Mouse (Mus musculus): Measurements from ENCODE around the gene Rap1gap.

Gene Rap1gap

DNA sequence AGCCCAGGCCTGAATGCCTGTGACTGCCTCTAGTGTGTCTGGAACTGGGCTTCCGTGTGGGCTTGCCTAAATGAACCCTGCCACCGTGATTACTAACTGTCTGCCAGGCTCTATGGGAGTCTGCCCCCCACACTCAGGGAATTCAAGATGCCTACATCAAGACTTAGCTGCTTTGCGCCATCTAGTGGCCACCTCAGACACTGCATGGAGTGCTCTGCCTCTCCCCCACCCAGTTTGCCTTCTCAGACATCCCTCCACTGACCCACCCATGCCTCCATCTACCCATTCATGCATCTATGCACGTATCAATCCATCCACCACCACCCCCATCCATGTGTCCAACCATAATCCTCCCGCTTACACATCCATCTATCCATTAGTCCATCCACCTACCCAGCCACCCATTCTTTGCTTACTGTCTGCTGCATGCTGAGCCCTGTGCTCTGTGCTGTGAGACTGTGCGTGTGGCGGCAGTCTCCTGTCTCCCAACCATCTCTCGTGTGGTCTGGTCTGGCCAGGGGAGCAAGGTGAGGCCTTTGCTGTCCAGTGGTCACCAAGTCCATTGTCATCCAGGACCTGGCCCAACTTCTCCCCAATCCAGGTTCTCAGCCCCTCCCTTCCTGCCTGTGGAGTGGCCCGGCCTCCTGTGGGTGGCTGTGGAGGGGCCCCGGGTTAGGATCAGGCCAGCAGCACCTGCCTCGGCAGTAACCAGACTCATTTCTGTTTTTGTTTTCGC, 58.3 kb downstream of the Rap1gap start:
- WGBS = 14% methylated on average over 12 of the region's 12 CpGs

DNA sequence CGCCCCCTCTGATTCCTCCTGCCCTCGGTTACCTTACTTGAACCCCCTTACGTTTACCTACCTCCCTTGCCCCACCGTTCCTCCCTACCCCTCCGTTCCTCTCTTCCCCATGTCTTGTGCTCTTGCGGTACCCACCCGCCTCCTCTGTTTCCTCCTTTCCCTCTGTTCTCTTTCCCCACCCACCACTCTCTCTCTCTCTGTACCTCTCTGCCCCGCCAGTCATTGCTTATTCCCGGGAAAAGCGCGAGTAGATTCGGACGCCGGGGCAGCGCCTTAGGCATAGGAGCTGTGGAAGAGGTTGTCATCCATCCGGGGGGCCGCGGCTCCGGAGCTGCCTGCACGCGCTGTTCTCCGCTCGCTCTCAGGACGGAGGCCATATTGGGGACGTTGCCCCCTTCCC, 59.0 kb downstream of the Rap1gap start:
- 47% methylated on average over 25 of the region's 25 CpGs for whole genome bisulfite sequencing

DNA sequence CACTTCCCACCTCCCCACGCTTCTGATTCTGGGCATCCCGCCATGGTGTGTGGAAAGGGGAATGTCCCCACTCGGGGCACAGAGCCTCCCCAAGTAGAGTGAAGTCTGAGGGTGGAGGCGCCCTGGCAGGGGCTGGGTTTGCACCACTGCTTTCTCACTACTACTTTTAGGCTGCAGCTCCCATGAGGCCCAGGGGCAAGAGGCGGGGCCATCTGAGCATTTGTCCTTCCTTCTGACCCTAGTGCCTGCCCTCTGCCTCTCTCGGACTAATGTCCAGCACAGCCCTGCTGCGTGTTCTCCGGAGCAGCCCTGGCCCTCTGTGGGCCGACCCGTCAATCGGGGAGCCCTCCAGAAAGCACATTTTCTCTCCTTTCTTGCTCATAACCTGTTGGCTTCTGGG, 59.7 kb downstream of the Rap1gap start:
- 55% methylated on average over 11 of the region's 11 CpGs for WGBS

DNA sequence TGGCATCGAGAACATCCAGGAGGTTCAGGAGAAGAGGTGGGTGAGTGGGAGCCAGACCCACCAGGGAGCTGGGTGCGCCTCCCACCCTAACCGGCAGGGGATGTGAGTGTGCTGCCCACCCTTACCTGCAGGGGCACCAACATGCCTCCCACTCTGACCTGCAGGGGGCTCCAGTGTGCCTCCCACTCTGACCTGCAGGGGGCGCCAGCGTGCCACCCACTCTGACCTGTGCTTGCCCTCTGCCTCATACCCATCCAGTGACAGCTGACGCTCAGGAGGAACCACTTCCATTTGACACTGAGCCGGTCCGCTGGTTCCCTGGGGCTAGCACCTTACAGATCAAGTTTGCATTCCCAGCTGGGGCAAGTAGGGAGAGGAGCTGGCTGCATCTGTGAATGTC, 60.2 kb downstream of the Rap1gap start:
- 50% methylated on average over 8 of the region's 8 CpGs for WGBS

DNA sequence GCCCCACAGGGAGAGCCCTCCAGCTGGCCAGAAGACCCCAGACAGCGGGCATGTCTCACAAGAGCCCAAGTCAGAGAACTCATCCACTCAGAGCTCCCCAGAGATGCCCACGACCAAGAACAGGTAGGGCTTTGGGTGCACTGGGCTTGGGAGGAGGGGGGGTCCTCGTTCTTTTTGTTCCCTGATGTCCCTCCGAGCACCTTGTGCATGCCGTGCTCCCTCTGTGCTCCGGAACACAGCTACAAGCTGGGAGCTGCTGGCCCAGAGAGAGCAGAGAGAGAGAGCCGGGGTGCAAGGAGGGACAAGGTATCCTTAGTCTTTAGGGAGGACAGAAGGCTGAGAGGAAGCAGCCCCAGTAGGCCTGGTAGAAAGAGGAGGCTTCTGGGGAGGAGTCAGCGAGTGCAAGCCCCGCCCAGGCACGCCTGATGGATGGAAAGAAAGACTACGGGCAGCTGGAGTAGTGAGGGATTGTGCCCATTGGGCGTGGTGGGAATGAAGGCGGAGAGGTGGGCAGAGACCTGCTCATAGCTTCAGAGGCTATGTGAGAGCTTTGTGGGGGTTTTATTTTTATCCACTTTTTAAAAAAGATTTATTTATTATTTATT, 61.1 kb downstream of the Rap1gap start:
- WGBS = 77% methylated on average over 13 of the region's 13 CpGs

DNA sequence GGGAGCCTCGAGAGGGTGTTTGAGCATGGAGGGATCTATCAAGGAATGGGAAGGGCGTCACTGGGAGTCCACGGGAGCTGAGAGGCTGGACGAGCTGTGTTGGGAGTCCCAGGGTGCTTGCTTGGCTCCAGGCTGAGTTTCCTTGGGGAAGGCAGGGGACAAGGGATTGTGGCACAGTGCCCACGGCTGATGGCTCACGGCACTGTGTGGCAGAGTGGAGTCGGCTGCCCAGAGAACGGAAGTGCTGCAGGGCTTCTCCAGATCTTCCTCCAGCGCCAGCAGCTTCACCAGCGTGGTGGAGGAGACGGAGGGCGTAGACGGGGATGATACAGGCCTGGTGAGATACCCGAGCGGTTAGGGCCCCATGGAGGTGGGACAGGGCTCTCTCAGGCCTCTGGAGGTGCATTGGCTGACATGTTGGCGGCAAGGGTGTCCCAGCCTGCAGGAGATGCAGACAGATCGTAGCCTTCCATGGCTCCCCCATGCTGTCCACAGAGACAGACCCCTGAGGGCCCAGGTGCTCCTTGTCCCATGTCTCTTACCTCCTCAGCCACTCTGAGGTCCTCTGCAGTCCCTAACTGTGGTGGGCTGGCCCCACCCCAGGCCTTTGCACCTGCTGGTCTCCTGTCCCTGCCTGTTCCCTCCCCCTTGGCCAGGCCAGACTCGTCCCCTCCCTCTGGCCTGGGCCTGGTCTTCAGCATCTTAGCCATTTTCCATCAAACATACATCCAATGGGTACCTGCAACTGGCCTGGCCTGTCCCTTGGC, 62.4 kb downstream of the Rap1gap start:
- 54% methylated on average over 18 of the region's 18 CpGs for WGBS

DNA sequence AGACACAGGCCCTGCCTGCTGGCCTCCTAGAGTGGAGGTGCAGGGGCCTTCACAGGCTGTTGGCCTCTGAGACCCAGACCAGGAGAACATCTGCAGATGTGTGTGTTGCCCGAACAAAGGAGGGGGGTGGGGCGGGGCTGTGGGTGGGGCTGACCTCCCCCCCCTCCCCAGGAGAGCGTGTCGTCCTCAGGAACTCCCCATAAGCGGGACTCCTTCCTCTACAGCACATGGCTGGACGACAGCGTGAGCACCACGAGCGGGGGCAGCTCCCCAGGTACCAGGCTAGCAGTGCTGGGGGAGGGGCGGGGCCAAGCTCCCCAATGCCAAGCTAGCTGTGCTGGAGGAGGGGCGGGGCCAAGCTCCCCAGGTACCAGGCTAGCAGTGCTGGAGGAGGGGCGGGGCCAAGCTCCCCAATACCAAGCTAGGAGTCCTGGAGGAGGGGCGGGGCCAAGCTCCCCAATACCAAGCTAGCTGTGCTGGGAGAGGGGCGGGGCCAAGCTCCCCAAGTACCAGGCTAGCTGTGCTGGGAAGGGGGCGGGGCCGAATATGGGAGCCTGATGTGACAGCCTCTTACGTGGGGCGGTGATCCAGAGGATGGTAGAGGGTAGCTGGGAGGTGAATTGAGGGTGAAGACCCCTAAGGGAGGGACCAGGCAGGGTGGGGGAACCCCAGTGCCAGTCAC, 63.1 kb downstream of the Rap1gap start:
- 40% methylated on average over 17 of the region's 18 CpGs for WGBS

DNA sequence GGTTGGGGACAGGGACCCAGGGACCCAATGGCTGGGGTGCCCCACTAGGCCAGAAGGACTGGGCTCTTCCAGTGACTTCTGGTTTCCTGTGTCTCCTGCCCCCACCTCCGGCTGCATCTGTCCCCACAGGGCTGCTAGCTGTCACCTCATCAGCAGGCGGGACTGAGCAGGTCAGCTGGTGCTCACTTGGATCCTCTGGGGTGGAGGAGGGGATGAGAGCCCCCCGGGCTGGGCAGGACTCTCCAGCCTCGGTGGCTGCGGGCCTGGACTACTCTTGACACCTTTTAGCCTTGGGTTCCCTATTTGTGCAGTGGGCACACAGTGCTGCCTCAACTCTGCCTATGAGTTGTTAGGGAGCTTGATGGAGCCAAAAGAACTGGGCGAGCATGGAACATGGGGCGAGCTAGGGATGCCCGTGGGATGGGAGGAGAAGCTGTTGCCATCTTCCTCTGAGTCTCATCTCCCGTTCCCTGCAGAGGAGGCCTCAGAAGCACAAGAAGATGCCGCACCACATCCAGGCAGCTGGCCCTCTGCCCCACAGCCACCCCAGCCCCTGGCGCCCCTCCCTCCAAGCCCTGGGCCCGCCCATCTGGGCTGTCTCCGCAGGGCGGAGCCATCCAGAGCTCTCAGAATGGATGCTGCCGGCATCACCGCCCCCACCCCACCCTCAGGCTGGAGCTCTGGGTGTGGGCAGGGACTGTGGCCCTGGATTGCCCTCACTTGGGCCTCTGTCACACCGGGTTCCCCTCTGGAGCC, 64.1 kb downstream of the Rap1gap start:
- 22% methylated on average over 17 of the region's 17 CpGs for WGBS

DNA sequence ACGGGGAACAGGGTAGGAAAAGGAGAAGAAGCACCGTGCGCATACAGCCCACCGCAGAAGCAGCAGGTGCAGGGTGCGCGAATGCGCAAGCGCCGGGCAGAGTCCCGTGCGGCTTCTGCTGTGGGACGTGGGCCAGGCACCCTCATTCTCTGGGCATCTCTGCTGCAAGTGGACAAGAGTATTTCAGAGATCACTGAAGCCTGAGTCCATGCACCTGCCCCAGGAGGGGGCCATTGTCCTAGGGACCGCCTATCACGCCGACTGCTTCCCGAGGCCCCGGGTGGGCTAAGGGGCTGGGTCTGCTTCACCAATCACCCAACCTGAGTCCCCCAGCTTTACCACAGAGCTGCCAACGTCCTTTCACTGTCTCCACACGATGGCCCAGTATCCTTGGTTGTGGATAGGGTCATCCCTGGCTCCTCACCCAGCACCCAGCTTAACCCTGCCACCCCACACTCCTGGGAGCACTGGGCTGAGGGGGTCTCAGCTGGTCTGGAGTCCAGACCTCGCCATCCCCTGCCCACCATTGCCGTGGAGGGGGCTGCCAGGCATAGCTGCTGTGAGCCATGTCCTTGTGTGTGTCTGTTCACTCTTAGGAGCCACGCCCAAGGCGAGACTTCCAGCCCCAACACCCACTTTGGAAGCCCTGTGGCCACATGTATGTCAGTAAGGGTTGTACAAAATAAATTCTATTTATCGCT, 64.8 kb downstream of the Rap1gap start:
- 41% methylated on average over 24 of the region's 24 CpGs for WGBS

DNA sequence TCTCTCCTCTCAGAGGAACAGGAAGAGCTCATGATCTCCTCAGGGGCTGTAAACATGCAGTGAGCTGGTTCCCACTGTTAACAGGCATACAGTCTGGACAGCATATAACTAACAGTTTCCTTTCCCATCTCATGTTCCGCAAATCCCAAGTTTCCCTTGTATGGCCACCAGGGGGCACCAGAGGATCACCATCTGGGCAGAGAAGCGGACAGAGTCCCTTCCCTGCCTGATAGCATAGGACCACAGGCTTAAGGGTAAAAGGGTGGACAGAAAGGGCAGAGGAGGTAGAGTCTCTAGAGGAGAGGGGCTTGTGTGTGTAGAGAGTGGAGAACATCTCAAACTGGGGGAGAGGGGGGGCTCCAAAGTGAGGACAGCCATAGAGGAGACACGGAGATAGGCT, 65.6 kb downstream of the Rap1gap start:
- WGBS = 20% methylated on average over 3 of the region's 3 CpGs

DNA sequence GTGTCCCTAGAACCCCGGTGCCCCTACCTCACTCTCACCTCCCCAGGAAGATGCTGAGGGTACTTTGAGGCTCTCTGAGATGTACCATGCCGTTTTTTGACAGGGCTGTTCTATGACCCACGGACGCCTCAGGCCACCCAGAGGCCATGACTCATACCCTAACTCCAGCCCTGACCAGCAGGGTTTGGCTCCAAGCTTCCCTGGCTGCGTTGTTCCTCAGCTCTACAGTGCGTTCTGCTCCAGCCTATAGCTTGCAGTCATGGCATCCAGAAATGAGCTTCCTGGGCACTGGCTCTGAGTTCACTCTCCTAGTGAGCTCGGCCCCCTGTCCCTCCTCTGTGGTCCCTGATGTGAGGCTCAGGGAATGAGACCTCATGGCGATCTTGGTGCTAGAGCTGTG, 66.2 kb downstream of the Rap1gap start:
- 89% methylated on average over 8 of the region's 8 CpGs for WGBS

DNA sequence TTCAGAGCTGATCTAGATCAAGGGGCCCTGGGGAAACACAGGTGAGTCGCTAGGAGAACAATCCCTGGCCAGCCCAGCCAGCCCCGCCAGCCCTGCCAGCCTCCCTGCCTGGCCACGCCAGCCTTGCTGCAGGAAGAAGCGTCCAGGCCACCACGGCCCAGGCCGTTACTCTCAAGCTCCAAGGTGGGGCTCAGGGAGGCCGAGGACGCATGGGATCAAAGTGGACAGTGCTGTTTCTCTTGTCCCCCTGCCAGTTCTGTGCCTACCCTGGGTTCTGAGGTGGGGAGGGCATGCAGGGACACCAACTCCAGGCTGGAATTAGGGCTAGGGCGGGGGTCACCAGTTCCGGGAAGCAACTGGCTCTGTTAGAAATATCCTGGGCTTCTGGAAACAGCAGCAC, 67.4 kb downstream of the Rap1gap start:
- WGBS = 64% methylated on average over 10 of the region's 10 CpGs

DNA sequence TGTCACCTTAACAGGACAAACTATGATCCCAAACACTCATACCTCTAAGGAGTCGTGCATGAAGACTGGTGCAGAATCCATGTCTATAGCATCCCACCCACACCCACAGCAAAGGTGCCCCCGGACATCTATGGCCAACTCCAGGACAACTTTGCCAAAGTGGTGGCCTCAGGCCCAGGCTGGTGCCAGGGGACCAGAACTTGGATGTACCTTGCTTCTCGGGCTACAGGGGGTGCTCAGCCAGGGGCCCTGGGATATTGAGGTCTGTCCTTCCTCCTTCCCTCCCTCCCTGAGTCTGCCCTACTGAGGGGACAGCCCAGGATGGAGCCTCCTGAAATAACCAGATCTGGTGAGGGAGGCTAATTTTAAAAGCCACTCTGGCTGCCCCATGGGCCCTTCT, 67.8 kb downstream of the Rap1gap start:
- WGBS = 71% methylated on average over 3 of the region's 3 CpGs

DNA sequence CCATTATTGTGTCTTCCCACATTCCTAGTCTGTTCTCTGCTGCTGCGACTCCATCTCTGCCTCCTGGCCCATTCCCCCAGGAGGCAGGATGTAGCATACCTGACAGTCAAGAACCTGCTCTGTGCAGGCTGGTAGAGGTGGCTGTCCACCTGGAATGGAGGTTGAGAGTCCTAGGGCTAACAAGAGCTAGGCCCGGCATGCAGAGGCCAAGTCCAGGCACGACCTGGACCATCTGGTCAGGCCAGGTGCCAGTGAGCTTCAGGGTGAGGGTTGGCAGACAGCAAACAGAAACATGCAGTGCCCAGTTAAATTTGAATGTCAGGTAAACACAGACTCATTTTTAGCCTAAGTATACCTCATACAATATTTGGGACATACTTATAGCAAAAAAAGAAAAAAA, 68.4 kb downstream of the Rap1gap start:
- WGBS = 78% methylated on average over 3 of the region's 3 CpGs

DNA sequence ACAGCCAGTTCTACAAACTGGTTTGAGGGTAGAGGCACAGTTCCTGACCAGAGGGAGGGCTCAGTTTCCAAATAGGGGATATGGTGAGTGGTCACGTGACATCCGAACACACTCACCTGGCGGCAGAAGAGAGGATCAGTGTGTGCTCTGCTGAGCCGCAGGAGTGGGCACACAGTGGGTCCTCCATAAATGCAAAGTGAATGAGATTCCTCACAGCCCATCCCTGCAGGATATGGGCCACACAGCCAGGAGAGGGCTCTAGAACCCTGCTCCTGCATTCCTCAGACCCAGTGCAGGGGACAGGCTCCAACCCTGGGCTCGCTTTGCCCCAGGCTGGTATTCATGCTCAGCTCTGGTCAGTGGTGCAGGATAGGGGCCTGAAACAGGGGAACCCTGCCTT, 68.9 kb downstream of the Rap1gap start:
- 83% methylated on average over 5 of the region's 5 CpGs for WGBS

DNA sequence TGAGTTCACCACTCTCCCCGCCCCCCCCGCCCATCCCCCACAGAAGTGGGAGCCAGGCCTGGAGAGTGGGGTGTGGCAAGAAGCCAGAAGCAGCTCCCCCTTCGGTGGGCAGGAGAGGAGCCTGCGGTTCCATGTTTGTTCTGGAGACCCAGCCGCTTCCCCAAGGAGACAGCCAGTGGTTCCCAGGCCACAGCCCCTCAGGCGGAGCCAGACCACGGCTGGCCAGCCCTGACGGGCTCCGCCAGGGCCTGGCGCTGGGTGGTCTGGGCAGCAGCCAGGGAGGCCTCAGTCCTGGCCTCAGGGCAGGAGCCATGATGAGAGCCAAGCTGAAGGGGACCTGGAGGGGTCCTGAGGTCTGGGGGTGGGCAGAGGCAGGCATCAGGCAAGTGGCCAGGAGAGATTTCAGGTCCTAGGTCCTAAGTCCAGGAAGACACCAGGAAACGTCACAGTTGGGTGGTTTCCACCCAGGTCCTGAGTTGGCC, 71.7 kb downstream of the Rap1gap start:
- 53% methylated on average over 11 of the region's 11 CpGs for WGBS

DNA sequence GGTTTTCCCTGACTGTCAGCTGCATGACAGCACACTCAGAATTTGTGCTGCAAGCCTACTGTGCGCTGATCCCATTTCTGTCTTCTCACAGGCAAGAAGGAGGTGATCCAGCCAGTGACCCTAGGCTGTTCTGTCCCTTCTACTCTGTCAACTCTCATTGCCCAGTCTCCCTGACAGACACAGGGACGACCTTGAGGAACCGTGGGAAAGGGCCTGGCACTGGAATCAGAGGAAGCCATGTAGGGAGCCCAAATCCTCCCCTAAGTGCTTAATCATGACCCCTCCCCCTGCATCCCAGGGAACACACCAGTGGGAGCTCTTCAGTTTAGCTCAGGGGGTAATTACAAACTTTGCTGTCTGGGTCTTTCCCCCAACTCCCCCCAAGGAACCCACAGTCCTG, 73.2 kb downstream of the Rap1gap start:
- WGBS = 76% methylated on average over 3 of the region's 3 CpGs

DNA sequence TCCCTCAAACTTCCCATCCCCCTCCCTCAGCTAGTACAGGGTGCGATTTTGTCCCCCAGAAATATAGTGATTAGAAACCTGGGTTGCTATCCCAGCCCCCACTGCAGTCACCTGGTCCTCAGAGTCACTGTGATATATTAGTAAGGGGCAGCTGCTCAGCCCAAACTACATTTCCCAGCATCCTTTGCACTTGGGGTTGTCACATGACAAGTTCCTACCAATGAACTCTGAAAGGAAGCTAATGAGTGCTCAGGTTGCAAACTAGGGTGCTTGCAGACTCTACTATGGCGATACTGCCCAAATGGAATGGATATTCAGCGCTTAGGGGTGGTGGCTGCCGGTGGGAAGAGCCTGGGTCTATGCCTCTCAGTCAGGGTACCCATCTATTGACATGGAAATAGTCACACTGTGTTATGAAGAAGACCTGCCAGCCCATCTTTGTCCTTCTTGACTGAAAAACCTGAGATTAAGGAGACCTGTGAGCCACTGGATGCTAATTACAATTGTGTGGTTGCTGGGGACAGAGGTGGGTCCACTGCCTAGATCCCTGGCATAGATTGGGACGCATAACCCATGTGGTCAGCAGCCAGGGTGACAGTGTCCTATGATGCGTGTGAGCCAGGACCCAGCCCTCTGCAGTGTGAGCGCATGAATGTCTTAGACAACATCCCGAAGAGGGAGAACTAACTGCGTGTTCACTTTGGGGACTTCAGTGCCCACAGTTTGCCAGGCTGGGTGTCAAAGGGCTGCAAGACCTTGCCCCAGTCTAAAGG, 74.8 kb downstream of the Rap1gap start:
- WGBS = 53% methylated on average over 9 of the region's 9 CpGs

DNA sequence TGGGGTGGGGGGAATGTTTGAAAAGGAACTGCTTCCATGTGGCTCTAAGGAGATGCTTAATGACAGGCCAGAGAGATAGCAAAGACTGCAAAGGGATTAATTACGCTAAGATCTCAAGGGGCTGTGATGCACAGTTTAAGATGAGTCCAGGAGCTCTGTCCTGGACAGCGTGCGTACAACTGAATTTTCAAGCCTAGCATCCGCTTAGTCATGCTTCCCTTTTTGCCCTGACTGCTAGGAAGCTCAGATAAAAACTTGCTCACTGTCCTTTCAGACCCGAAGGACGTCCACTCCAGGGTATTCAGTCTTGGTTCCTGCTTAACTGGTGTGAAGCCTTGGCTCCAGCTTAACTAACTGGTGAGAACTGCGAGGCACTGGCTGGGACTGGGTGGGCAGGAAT, 75.8 kb downstream of the Rap1gap start:
- 88% methylated on average over 7 of the region's 7 CpGs for WGBS

DNA sequence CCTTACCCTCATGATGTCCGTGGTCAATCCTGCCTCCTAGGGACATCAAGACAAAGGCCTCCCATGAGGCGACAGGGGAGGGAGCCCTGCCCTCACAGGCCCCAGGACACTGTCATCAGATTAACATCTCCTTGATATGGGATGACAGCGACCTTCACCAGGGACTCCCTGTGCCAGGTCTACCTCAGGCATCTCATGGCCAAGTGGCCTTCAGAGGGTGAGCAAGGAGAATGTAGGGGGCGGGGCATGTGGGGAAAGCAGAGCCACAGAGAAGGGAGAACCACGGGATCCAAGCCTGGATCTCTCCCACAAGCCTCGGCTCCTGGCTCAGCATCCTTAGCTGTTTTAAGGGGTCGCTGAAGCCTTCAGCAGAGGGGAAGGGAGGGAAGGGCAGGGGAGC, 79.3 kb downstream of the Rap1gap start:
- 71% methylated on average over 7 of the region's 7 CpGs for WGBS
